Mouse (Mus musculus): ENCODE data around the gene Zfp143.
"Not testable (repeated sequence)": the region's sequence is repeated elsewhere in the genome, so short reads cannot be mapped to it uniquely, and the experiment has no call there.

The Zfp143 gene

DNA sequence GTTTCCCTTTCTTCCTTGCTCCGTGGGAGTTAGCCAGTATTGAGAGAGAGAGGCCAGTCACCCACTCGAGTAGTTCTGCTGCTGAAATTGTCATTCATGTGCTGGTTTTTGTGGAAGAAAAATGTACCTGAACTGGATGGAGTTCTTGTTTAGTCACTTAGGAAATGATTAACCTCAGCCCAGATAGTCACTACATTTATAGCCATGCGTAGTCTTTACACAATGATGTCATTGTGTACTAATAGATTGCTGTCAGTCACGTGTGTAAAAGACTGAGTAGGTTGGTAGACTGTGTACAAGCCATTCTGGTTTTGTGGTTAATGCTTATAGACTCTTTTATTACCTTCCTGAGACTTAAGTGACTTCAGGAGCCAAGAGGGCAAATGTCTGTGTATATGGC, 26.9 kb downstream of the Zfp143 start:
- in situ Hi-C loops (cut with MboI, MseI), result no loop called here

DNA sequence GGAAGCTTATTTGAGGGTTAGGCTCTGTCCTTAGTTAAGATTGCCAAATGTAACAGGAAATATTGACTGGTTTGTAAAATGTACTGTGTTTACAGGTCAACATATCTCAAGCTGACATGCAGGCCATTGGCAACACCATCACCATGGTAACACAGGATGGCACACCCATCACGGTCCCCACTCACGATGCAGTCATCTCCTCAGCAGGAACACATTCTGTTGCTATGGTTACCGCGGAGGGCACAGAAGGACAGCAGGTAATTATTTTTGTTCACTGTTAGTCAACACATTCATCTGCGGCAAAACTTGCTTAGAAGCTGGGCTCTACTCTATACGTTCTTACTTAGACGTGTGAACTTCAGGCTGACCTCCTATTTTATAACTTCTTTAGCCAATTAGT, 30.7 kb downstream of the Zfp143 start:
- in situ Hi-C loops (cut with MboI, MseI), result no loop called here

DNA sequence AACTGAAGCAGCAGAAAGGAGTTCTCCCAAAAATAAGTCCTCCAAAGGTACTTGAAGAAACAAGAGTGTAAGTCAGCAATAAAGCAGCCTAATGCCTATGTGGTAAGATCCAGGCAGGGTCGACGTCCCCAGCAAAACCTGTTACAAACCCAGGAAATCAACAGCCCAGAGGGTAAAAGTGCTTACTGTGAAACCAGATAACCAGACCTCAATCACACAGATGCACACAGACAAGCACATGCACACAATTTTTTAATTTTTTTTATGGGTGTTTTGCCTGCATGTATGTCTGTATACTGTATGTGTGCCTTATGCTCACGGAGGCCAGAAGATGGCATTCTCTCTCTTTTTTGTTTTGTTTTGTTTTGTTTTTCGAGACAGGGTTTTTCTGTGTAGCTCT, 35.3 kb downstream of the Zfp143 start:
- in situ Hi-C loops (cut with MboI, MseI), result loop anchor here in 1 of 2 experiments (5.0 kb wide), 1 partner anchor 69 kb away; no protein-coding TSS in a partner anchor

DNA sequence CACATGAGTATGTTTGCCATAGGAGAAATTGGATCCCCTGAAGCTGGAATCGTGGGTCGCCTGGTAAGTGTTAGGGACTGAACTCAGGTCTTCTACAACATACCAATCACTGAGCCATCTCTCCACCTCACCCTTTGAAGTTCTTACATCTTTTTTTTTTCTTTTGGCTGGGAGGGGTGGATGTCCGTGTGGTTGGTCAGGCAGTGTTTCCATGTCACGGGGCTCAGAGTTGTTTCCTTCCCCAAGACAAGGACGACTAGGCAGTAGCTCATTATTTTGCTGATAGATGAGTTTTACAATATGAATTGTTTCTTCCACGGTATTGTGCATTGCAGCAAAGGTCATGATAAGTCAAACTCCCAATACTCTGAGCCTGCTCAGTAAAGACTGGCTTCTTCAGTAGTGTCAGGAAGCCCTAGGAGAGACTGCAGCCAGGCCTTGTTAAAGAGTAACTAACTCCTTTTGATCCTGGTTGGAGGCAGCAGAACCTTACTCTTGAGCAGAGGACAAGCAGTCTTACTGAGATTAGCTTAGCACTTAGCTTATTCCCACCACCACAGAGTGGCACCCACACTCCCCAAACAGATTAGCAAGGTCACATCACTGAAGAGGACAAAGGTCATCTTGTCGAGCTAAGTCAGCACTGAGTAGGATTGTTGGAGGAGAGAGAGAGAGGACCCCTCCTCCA, 36.2 kb downstream of the Zfp143 start:
- in situ Hi-C loops (cut with MboI, MseI), result loop anchor here in 1 of 2 experiments (5.0 kb wide), 1 partner anchor 70 kb away; no protein-coding TSS in a partner anchor

DNA sequence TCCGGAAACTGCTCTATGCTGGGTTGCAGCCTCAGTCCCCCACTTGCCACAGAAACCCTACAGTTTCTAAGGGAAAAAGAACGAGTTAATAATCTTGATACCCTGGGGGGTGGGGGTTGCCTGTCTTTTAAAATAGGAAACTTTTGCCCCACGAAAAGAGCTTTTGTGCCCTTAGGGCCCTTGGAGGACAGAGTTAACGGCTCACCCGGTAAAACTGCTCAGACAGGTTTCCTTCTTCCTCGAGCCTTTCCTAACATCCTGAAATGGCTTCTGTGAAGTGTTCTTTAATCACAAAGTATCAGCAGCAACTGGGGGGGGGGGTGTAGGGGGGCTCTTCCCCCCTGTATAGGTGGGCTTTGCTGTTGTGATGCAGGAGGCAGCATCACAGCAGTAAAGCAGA, 39.8 kb downstream of the Zfp143 start:
- in situ Hi-C loops (cut with MboI, MseI), result no loop called here

DNA sequence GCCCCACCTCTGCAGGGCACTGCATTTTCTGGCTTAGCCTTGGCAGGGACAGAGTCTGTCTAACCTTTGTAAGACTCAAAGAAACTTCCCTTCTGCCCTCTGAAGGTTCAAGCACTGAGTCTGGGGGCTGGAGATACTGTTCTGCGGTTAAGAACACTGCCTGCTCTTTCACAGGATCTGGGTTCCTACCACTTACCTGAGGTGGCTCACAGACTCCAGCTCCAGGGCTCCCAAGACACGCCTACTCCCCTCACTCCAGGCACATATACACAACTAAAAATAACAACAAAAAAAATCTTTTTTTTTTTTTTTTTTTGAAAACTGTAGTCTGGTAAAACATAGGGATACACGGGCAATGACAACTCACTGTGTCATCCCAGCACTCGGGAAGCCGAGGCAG, 40.2 kb downstream of the Zfp143 start:
- in situ Hi-C loops (cut with MboI, MseI), result no loop called here

DNA sequence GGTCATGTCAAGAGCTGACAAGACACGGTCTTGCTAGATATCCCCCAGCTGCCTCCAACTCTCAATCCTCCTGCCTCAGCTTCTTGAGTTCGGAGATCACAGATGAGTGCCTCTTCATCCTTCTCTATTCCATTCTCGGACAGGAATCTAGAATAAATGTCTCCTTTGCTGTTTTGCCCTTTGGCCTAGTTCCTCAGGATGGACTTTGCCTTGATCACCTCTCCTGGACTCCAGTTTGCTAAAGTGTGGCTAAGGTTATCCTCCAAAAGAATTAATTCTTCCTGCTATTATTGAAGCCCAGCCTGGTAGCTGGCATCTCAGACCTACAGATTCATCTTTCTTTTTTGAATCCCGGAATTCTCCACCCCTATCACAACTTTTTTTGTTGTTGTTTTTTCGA, 44.0 kb downstream of the Zfp143 start:
- in situ Hi-C loops (cut with MboI, MseI), result no loop called here

DNA sequence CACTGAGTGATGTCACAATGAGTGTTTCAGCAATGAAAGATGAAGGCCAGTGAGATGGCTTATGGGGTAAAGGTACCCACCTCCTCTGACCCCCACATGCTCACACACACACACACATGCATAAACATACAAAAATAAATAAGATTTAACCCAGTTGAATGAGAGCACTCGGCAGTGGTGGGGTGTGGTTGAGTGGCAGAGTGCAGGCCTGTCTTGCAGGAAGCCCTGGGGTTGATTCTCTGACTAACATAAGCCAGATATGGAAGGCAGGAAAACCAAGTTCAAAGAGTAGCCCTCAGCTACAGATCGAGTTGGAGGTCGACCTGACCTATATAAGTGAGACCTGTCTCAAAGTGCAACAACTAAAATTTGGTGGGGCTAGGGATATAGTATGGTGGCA, 45.6 kb downstream of the Zfp143 start:
- in situ Hi-C loops (cut with MboI, MseI), result no loop called here

DNA sequence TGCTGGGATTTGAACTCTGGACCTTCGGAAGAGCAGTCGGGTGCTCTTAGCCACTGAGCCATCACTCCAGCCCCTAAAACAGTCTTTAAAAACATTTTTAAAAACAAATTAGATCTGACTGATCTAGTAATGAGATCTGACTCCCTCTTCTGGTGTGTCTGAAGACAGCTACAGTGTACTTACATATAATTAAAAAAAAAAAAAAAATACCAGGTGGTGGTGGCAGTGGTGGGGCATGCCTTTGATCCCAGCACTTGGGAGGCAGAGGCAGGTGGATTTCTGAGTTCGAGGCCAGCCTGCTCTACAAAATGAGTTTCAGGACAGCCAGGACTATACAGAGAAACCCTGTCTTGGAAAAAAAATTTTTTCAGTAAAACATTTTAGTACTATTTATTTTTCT, 47.5 kb downstream of the Zfp143 start:
- in situ Hi-C loops (cut with MboI, MseI), result not testable (repeated sequence)

DNA sequence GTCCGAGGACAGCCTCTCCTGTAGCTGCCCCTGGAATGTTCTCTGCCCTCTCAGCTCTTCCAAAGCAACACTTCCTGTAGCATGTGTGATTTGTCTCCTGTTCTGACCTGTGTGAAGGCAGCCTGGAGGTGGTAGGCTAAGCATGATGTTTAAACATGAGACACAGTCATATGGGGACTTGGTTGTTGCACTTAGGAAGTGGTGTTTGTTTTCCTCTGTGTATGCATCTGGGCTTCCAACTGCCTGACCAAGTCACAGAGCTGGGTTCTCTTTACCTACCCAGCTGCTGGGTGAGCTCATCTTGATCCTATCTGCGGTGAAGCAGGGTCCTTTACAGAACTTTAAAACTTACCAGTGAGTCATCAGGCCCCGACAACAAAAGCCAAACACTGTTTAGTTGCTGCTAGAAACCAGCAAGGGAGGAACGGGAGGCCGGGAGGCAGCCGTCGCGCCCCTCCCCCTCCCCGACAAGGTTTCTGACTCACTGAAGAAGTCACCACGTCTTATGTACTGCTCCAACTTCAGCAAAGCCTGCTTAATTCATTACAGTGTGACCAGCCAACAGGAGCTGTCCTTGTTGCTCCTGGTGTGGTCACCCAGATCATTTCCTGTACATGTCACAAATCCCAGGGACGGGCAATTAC, 48.1 kb downstream of the Zfp143 start:
- in situ Hi-C loops (cut with MboI, MseI), result no loop called here

DNA sequence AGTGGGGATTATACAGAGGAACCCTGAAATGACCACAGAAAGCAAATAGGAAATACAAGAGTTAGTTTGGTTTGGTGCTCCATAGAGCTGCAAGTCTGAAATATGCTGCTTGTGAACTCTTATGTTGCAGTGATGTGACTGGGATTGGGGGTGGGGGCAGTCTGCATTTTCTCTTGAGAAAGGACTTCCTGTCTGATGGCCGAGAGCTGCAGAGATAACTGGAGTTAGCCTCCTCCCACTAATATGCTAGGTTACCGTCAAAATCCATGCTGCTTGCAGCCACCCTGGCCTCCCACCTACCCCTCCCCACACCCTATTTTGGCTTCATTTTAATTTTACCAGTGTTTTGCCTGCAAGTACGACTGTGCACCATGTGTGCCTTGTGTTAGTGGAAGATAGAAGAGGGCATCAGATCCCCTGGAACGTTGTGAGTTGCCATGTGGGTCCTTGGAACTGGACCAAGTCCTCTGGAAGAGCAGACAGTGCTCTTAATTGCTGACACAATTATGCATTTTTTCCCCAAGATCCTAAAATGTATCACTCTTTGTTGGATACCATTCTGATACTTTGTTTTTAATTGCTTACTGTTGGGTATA, 49.1 kb downstream of the Zfp143 start:
- in situ Hi-C loops (cut with MboI, MseI), result no loop called here

DNA sequence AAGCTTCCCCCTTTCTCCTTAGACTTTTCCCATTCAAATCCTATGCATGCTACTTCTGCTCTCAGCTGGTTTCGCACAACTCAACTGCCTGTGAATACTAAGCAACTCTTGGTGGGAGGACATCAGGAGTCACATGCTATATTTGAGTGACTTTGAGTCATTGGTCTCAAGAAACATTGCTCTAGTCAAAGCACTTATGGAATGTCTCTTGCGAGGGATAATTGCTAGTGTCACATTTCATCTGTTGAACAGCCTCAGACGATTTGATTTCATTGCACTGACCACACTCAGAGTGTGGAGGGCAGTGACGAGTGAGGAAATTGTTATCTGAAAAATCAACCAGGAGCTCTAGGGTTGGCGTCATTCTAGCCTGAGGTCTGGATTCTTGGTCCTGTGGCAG, 53.7 kb downstream of the Zfp143 start:
- in situ Hi-C loops (cut with MboI, MseI), result no loop called here

DNA sequence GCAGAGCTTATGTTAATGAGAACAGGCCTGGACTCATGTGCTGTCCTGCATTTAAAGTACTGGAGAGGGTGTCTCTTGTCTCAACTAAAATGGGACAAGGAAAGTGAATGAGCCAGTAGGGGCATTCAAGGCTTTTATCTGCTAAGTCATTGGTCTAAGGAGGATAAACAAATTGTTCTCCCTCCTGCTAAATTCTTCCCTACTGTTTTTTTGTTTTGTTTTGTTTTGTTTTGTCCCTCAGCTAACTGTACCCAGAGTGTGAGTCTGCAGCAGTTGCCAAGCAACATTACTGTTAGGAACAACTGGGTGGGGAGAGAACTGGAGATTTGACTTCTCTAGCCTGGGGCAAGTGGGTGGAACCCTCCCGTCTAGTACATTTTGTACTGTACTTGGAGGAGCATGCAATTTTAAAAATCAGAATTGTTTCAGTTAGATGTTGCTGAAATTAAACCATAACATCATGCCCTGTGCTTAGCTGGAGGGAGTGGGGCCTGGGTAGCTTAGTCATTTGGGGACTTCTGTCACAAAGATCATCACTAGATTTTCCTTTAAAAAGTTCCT, 55.8 kb downstream of the Zfp143 start:
- in situ Hi-C loops (cut with MboI, MseI), result no loop called here

DNA sequence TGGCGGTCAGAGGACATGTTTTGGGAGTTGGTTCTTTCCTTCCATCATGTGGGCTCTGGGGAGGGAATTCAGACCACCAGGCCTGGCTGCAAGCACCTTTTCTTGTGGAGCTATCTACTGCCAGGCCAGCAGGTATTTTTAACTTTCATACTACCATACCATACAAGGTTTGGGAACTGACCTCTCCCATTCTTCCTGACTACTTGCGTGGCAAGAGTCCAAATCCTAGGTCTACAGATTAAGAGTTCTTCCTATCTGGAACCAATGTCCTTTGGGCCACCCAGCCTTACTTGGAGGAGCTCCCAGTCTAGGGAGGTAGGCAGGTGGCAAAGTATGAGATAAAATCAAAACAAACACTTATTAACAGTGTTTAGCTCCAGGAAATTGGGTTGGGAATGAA, 57.4 kb downstream of the Zfp143 start:
- in situ Hi-C loops (cut with MboI, MseI), result no loop called here

DNA sequence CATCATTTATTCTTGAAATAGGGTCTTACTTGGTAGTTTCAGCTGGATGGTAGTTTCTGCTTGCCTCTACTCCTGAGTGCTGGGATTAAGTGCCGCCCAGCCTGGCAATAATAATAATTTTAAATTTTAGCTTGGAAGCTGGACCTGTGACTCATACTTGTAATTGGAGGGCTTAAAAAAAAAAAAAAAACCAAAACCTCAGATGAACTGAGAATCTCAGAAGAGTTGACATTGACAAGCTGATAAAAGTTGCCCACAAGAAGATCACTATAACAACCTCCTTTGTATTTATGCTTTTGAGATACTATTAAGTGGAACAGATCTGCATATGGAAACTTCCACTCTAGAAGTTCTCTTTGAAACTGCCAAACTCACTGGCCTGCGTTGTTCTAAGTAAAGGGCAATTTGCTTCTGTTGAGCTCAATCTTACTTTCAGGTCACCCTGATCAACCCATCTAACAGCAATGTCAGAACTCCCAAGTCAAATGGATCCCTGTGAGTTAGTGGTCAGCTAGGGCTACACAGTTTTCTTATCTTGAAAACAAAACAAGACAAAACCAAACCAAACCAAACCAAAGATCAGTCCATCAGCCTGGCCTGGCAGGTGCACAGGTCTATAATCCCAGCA, 59.3 kb downstream of the Zfp143 start:
- in situ Hi-C loops (cut with MboI, MseI), result no loop called here

DNA sequence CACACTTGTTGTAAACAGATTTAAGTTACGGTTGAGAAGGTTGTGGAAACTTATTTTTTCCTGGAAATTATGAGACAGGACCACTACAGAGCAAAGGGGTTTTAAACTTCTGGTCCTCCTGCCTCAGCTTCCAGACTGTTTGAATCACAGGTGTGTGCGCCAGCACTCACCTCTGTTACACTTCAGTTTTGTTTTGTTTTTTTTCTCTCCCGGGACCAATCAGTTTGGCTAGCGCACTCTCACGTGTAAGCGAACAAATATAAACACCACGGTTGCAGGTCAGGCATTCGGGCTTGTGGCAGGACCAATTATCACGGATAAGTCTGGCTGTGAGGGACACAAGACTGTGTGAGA, 60.1 kb downstream of the Zfp143 start:
- in situ Hi-C loops (cut with MboI, MseI), result no loop called here

DNA sequence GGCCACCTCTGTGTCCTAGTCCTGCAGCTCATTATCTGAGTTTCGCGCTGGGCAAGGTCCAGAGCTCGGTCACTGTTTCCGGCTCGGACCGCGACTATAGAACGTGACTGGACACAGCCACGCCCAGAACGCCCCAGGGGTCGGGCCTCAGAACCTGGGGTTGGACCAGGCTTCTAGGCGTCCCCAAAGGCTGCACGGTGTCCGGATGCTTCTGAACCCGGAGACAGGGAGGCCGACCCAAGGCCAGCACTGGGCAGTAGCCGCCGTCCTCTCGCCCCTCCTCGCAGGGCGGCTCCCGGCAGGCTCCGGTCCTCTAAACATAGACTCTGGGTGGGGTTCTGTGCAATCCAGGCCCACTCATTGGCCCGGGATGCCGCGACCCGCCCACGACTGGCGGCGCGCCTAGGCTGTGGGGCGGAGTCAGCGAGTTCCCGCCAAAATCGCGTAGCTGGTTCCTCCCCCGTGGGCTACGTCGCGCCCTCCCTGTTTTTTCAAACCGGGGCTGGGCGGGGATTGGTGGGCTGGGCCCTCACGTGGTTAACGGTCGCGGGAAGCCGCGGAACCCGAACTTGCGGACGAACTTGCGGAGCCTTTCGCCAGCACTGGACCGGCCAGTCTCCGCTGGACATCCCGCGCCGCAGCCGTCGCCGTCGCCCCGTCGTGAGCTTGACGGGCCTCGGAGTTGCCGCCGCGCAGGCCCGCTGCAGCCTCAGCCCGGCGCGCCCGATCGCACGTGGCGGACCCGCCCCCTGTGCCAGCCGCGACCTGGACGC, 60.7 kb downstream of the Zfp143 start, which contains the start of gene Wee1:
TSS of gene Wee1 (plus strand) at position 531 of the 773 bp plus-strand sequence.
- in situ Hi-C loops (cut with MboI, MseI), result no loop called here

DNA sequence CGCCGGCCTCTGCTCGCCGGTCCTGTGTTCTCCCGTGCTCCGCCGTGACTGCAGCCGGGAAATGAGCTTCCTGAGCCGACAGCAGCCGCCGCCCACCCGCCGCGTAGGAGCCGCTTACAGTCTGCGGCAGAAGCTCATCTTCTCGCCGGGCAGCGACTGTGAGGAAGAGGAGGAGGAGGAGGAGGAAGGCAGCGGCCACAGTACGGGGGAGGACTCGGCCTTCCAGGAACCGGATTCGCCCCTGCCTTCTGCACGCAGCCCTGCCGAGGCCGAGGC, 61.2 kb downstream of the Zfp143 start:
- in situ Hi-C loops (cut with MboI, MseI), result no loop called here

DNA sequence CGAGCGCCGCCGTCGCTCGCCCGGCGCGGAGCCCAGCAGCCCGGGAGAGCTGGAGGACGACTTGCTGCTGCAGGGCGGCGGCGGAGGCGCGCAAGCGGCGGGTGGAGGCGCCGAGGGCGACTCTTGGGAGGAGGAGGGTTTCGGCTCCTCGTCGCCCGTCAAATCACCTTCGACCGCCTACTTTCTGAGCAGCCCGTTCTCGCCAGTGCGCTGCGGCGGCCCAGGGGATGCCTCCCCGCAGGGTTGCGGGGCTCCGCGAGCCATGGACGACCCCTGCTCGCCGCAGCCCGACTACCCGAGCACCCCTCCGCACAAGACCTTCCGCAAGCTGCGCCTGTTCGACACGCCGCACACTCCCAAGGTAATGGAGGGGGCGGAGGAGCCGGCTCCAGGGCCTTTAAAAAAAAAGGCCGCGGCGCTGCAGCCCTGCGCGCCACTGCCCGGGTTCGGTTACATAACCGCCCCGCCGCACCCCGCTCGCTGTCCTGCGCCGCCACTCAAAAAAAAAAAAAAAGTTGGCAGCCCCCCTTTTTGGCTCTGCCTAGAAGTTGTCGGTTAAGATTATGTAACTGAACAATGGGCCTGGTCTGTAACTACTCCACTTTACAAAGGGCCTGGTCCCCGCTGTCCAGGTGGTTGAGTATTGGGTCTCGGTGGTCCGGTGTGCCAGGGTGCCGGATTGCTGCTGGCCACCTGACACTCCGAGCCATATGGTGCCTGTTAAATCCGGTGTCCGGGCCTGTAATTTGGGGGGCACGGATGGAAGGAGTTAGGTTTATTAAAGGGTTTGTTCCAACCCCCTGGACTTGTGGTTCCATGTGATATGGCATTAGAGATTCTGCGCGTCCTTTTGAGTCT, 61.8 kb downstream of the Zfp143 start:
- in situ Hi-C loops (cut with MboI, MseI), result no loop called here

DNA sequence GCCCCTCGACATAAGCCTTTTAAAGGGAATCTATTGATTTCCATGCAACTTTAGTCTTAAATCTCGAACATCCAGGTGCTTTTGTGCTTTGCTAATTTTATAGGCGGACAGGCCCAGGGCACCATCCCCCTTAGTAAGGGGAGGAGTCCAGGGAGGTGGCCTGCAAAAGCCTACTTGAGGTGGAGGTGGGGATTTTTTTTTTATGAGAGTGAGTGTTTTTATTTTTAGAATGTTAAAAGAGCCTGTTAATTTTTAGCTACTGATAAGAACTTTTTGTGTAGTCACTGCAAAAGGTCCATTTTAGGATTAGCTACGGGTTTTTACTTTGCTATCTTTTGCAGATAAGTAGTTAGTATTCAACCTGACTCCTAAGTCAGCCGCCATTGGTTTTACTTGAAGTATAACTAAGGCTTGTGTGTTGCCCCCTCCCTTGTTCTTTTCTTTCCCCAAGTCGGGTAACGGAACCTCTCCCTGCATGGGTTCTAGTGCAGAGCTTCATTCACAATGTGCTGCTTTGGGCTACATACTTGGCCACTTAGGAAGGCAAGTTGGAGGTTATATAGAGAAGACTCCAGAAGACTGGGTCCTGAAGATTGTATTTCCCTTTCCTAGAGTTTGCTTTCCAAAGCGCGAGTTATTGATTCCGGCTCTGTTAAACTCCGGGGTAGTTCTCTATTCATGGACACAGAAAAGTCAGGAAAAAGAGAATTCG, 63.0 kb downstream of the Zfp143 start:
- in situ Hi-C loops (cut with MboI, MseI), result no loop called here
